Mouse (Mus musculus) CH12.LX (cell line): ENCODE data around the gene Hist1h1c. TPM values are rescaled to one million over a fixed set of nuclear protein-coding genes. Genes with fewer than 3 reads are reported as not detected.
A peak's percentile ranks its signal among the peaks of the same experiment; 100 is the strongest.

Source experiments
- DNase-seq: peaks from one replicate; pipeline ENCODE4 v3.0.0-alpha.2; 2013; ENCODE audit errors: extremely low read depth
- H3K27ac ChIP-seq: 2 replicates; pipeline ENCODE4 v1.5.1; 2012; ENCODE audit warnings: low read depth, mild to moderate bottlenecking, control low read depth, moderate library complexity; ENCODE audit not compliant: insufficient read depth
- H3K27me3 ChIP-seq: replicated peaks from 2 replicates; pipeline ENCODE3; 2012; ENCODE audit warnings: inconsistent platforms
- H3K36me3 ChIP-seq, 2 experiments: replicated peaks in 1 of 2; 2 replicates each; pipeline versions ENCODE3 to v1.6.1; 2012; ENCODE audit warnings: inconsistent platforms in 1 of 2, low read length in 1 of 2, mild to moderate bottlenecking in 1 of 2, mixed read lengths in 1 of 2, moderate library complexity in 1 of 2; ENCODE audit not compliant: control insufficient read depth in 1 of 2, insufficient read depth in 1 of 2
- H3K4me1 ChIP-seq, 2 experiments: 2 replicates each; pipeline ENCODE4 v1.6.1; 2012; ENCODE audit warnings: inconsistent platforms in 1 of 2, moderate library complexity in 1 of 2; ENCODE audit not compliant: insufficient read depth in 2 of 2, control insufficient read depth in 1 of 2
- H3K4me2 ChIP-seq: 2 replicates; pipeline ENCODE4 v1.6.1; 2012; ENCODE audit warnings: low read depth, mild to moderate bottlenecking, control low read depth; ENCODE audit not compliant: poor library complexity, insufficient read depth, severe bottlenecking
- H3K4me3 ChIP-seq, 3 experiments: fragments of 150-350 bp in 1 of 3; sonication (generic) in 1 of 3; replicated peaks in 1 of 3; 2 replicates each; pipeline versions ENCODE3 to v1.5.1; 2011 to 2012; ENCODE audit warnings: low read depth in 2 of 3, low read length in 2 of 3, mild to moderate bottlenecking in 2 of 3, moderate library complexity in 2 of 3, control low read depth in 1 of 3, improper control_type of control experiment in 1 of 3, inconsistent platforms in 1 of 3, mixed read lengths in 1 of 3; ENCODE audit not compliant: poor library complexity in 1 of 3
- H3K79me2 ChIP-seq: replicated peaks from 2 replicates; pipeline ENCODE4 v1.6.1; 2012; ENCODE audit warnings: mild to moderate bottlenecking, moderate library complexity; ENCODE audit not compliant: control insufficient read depth, poor library complexity, insufficient read depth, severe bottlenecking; ENCODE audit errors: extremely low read depth
- H3K9ac ChIP-seq: 2 replicates; pipeline ENCODE4 v1.6.1; 2012; ENCODE audit warnings: low read depth, mild to moderate bottlenecking, control low read depth, moderate library complexity; ENCODE audit not compliant: insufficient read depth
- H3K9me3 ChIP-seq: replicated peaks from 2 replicates; pipeline ENCODE3; 2012; ENCODE audit warnings: low read length, inconsistent platforms, mixed read lengths
- CHD1 ChIP-seq: IDR thresholded peaks from 2 replicates; pipeline ENCODE4 v1.6.1; 2012; ENCODE audit warnings: low read depth, low read length, improper control_type of control experiment, inconsistent platforms
- CTCF ChIP-seq, 2 experiments: IDR thresholded peaks in 1 of 2; conservative IDR thresholded peaks in 1 of 2; 2 replicates each; pipeline ENCODE4 v1.5.1; 2011 to 2012; ENCODE audit warnings: low read depth in 2 of 2, low read length in 2 of 2, improper control_type of control experiment in 1 of 2, inconsistent platforms in 1 of 2, mild to moderate bottlenecking in 1 of 2, moderate library complexity in 1 of 2
- E2F4 ChIP-seq: IDR thresholded peaks from 2 replicates; pipeline ENCODE4 v1.6.1; 2011; ENCODE audit warnings: low read depth, low read length, improper control_type of control experiment; ENCODE audit not compliant: insufficient replicate concordance
- ELF1 ChIP-seq: IDR thresholded peaks from 2 replicates; pipeline ENCODE4 v1.6.1; 2014; ENCODE audit warnings: low read depth, mild to moderate bottlenecking, inconsistent platforms, low read length, improper control_type of control experiment
- GABPA ChIP-seq: IDR thresholded peaks from 2 replicates; pipeline ENCODE4 v1.6.1; 2012; ENCODE audit warnings: low read depth, low read length, improper control_type of control experiment, inconsistent platforms; ENCODE audit not compliant: insufficient replicate concordance
- HCFC1 ChIP-seq: IDR thresholded peaks from 2 replicates; pipeline ENCODE4 v1.6.1; 2012; ENCODE audit warnings: low read depth, mild to moderate bottlenecking, inconsistent platforms, low read length, improper control_type of control experiment
- IRF4 ChIP-seq: IDR thresholded peaks from 2 replicates; pipeline ENCODE4 v1.6.1; 2014; ENCODE audit warnings: low read depth, mild to moderate bottlenecking, inconsistent platforms, low read length, improper control_type of control experiment
- JUN ChIP-seq: IDR thresholded peaks from 2 replicates; pipeline ENCODE4 v1.6.1; 2011; ENCODE audit warnings: low read depth, mild to moderate bottlenecking, low read length, improper control_type of control experiment, moderate library complexity; ENCODE audit not compliant: insufficient read depth
- JUND ChIP-seq: conservative IDR thresholded peaks from 2 replicates; pipeline ENCODE4 v1.6.1; 2011; ENCODE audit warnings: low read depth, low read length, improper control_type of control experiment
- KAT2A ChIP-seq: IDR thresholded peaks from 2 replicates; pipeline ENCODE4 v1.6.1; 2012; ENCODE audit warnings: low read length, improper control_type of control experiment, inconsistent platforms; ENCODE audit not compliant: insufficient replicate concordance
- MYC ChIP-seq: IDR thresholded peaks from 2 replicates; pipeline ENCODE4 v1.6.1; 2011; ENCODE audit warnings: low read depth, mild to moderate bottlenecking, improper control_type of control experiment, low read length
- RCOR1 ChIP-seq: conservative IDR thresholded peaks from 2 replicates; pipeline ENCODE4 v1.6.1; 2012; ENCODE audit warnings: low read depth, mild to moderate bottlenecking, inconsistent platforms, low read length, improper control_type of control experiment
- SIN3A ChIP-seq: IDR thresholded peaks from 2 replicates; pipeline ENCODE4 v1.6.1; 2012; ENCODE audit warnings: low read length, improper control_type of control experiment, inconsistent platforms
- TBP ChIP-seq: conservative IDR thresholded peaks from 2 replicates; pipeline ENCODE4 v1.6.1; 2011; ENCODE audit warnings: low read depth, low read length, improper control_type of control experiment
- TCF12 ChIP-seq: IDR thresholded peaks from 2 replicates; pipeline ENCODE4 v1.6.1; 2014; ENCODE audit warnings: low read depth, mild to moderate bottlenecking, inconsistent platforms, low read length, improper control_type of control experiment
- UBTF ChIP-seq: IDR thresholded peaks from 2 replicates; pipeline ENCODE4 v1.6.1; 2012; ENCODE audit warnings: low read depth, mild to moderate bottlenecking, inconsistent platforms, low read length, improper control_type of control experiment, moderate library complexity
- USF1 ChIP-seq: IDR thresholded peaks from 2 replicates; pipeline ENCODE4 v1.6.1; 2014; ENCODE audit warnings: low read depth, mild to moderate bottlenecking, inconsistent platforms, low read length, improper control_type of control experiment
- USF2 ChIP-seq: conservative IDR thresholded peaks from 2 replicates; pipeline ENCODE4 v1.6.1; 2011; ENCODE audit warnings: low read depth, low read length, improper control_type of control experiment
- ZC3H11A ChIP-seq: IDR thresholded peaks from 2 replicates; pipeline ENCODE4 v1.6.1; 2012; ENCODE audit warnings: low read depth, mild to moderate bottlenecking, inconsistent platforms, low read length, improper control_type of control experiment
- ZNF384 ChIP-seq: IDR thresholded peaks from 2 replicates; pipeline ENCODE4 v1.6.1; 2012; ENCODE audit warnings: low read depth, low read length, improper control_type of control experiment, inconsistent platforms
- dilution Hi-C: fragments of 300-500 bp; cut with MboI; formaldehyde crosslinking; loops from 2 replicates; pipeline ENCODE4 v1.14.3; 2020; ENCODE audit warnings: low sequenced_read_pairs; ENCODE audit not compliant: extremely low pct_unique_long_range_greater_than_20kb, extremely low pct_ligation_motif_present
- in situ Hi-C: fragments of 300-500 bp; cut with MboI; formaldehyde crosslinking; loops from 3 replicates; pipeline ENCODE4 v1.14.3; 2019; ENCODE audit warnings: low sequenced_read_pairs, low pct_ligation_motif_present, low pct_unique_long_range_greater_than_20kb, mixed read lengths
- polyA plus RNA-seq: library from polyadenylated mRNA; unstranded; fragments of >175 nt; gene quantifications from 2 replicates; pipeline ENCODE4 v1.2.1, GENCODE M21; 2012; ENCODE audit warnings: low read depth; ENCODE audit not compliant: insufficient read length
- total RNA-seq, 2 experiments: library from RNA; depleted of rRNA; stranded (reverse); fragments of 300-350 nt in 1 of 2; fragments of >200 nt in 1 of 2; gene quantifications; 2 replicates each; pipeline ENCODE4 v1.2.3; 2012 to 2014

The Hist1h1c gene
- total and polyA plus RNA-seq, 3 experiments = 12.5 to 597 (median 22.8) TPM

DNA sequence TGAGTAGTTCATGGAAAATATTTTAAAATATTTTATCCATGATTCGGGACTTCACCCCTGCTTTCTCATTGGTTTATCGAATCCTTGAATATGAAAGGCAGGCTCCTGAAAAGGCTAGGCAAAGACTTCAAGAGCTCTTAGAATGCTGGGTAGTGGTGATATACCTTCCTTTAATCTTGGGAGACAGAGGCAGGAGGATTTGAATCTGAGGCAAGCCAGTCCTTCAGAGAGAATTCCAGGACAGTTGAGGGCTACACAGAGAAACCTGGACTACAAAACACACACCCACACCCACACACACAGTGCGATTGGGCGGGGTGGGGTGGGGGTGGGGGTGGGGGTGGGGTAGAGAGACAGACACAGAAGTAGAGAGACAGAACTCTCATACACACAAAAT, 9.3 kb downstream of the Hist1h1c start:
- Histone ChIP-seq H3K27ac (peak overlapping the region; percentile 80), H3K4me2 (peak overlapping the region; percentile 93), H3K9me3 (no peaks in the 10 kb centered on the region), H3K4me1 (peaks cover 3 to 31% of the 10 kb centered on the region in 2 experiments; a peak in 3 of 4 replicates), H3K27me3 (no peaks in the 10 kb centered on the region), H3K4me3 (no peak overlapping the region), H3K9ac (peak overlapping the region; percentile 90), H3K36me3 (no peaks in the 10 kb centered on the region), H3K79me2 (no peaks in the 10 kb centered on the region)
- in situ Hi-C loops = no loop called here
- dilution Hi-C loops = loop anchor here (10.0 kb wide), 1 partner anchor 53 kb away; the partner anchor contains the start of genes Hist1h1t and Hist1h4c
- no peak for DNase-seq
- TF ChIP-seq TBP = peak; percentile 23; the same call in 1 of the 2 replicates
- no peak for TF ChIP-seq KAT2A

DNA sequence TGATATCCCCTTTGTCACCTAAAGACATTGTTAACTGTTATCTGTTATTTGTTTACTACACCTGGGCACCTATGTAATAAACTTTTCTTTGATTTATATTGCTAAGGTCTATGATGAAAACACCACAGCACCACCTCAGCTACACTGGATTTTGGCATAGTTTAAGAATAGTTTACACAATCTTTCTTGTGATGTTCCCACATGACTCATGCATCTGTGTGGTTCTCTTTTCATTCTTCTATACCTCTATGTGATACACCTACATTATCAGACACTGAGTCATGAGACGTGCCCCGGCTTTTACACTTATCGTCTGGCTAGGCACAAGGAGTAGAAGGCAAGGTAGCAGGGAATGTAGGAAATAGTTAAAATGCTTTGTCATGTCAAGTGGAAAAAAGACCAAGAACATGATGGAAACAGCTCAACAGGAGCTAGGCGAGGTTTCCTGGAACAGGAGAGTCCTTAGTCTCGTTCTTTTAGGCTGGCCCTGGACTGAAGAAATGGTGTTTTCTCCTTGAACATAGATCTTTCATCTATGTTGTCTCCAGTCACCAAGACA, 11.0 kb downstream of the Hist1h1c start:
- Histone ChIP-seq H3K4me2 (no peak overlapping the region), H3K9ac (no peak overlapping the region), H3K9me3 (no peaks in the 10 kb centered on the region), H3K4me3 (no peak overlapping the region), H3K79me2 (no peaks in the 10 kb centered on the region), H3K36me3 (no peaks in the 10 kb centered on the region), H3K27me3 (no peaks in the 10 kb centered on the region), H3K4me1 (peaks cover 0 to 22% of the 10 kb centered on the region in 2 experiments; a peak in 2 of 4 replicates), H3K27ac (peak overlapping the region; percentile 65)
- in situ Hi-C loops (loop anchor here (25.0 kb wide), 1 partner anchor 1712 kb away; the partner anchor contains the start of genes Hist1h2ag, Hist1h2ah, Hist1h2bj and Hist1h2bk), dilution Hi-C loops (loop anchor here (10.0 kb wide), 1 partner anchor 55 kb away; the partner anchor contains the start of genes Hist1h1t and Hist1h4c)
- no peak for TF ChIP-seq USF1
- TF ChIP-seq MYC = no peak
- no peak for TF ChIP-seq ZC3H11A
- no peak for TF ChIP-seq ELF1
- TF ChIP-seq ZNF384 = no peak
- TF ChIP-seq IRF4 = no peak
- no peak for TF ChIP-seq JUN
- no peak for TF ChIP-seq GABPA
- no peak for TF ChIP-seq UBTF
- TF ChIP-seq SIN3A = no peak
- no peak for TF ChIP-seq USF2
- TF ChIP-seq RCOR1 = no peak
- TF ChIP-seq JUND = no peak
- no peak for TF ChIP-seq TCF12
- TF ChIP-seq CHD1 = no peak
- TF ChIP-seq TBP = no peak
- TF ChIP-seq CTCF (conservative IDR thresholded peaks at IDR 0.05 in 1 of 2, IDR thresholded peaks at IDR 0.05 in 1 of 2; ENCODE audit: low read depth in 2 of 2, low read length in 2 of 2) = no peak
- no peak for TF ChIP-seq E2F4
- TF ChIP-seq HCFC1 = no peak
- DNase-seq = no peak
